Mouse (Mus musculus) small intestine, adult 2 months (tissue): ENCODE results near the gene Mdfi. TPM values are rescaled to one million over a fixed set of nuclear protein-coding genes. Genes with fewer than 3 reads are reported as not detected.
"Not testable (repeated sequence)": the region's sequence is repeated elsewhere in the genome, so short reads cannot be mapped to it uniquely, and the experiment has no call there.

ENCODE experiments used
- H3K27ac ChIP-seq: fragments of 200-500 bp; 2 replicates; pipeline ENCODE4 v1.5.1; 2012; ENCODE audit warnings: low read depth, low read length, control low read depth, inconsistent platforms; ENCODE audit not compliant: insufficient read depth
- H3K27me3 ChIP-seq: fragments of 200-500 bp; 2 replicates; pipeline ENCODE4 v1.6.1; 2012; ENCODE audit warnings: mild to moderate bottlenecking, moderate library complexity, low read length, inconsistent platforms; ENCODE audit not compliant: control insufficient read depth, insufficient read depth
- H3K36me3 ChIP-seq: fragments of 200-500 bp; 2 replicates; pipeline ENCODE4 v1.6.1; 2012; ENCODE audit warnings: mild to moderate bottlenecking, low read length, control low read depth, inconsistent platforms; ENCODE audit not compliant: control insufficient read depth, insufficient read depth
- H3K4me1 ChIP-seq: fragments of 200-500 bp; 2 replicates; pipeline ENCODE4 v1.6.1; 2012; ENCODE audit warnings: low read length, inconsistent platforms, mixed read lengths; ENCODE audit not compliant: control insufficient read depth, insufficient read depth, insufficient read length
- H3K4me3 ChIP-seq: fragments of 200-500 bp; 2 replicates; pipeline ENCODE4 v1.5.1; 2012; ENCODE audit warnings: low read depth, mild to moderate bottlenecking, control low read depth, inconsistent platforms, low read length, moderate library complexity
- CTCF ChIP-seq: fragments of 200-500 bp; IDR thresholded peaks from 2 replicates; pipeline ENCODE4 v1.5.1; 2012; ENCODE audit warnings: low read depth, mild to moderate bottlenecking, control low read depth, inconsistent platforms, low read length, moderate library complexity, mixed read lengths; ENCODE audit not compliant: insufficient replicate concordance, insufficient read length; ENCODE audit errors: extremely low read depth
- POLR2A ChIP-seq: fragments of 200-500 bp; IDR thresholded peaks from 2 replicates; pipeline ENCODE4 v1.6.1; 2012; ENCODE audit warnings: low read depth, mild to moderate bottlenecking, control low read depth, inconsistent platforms, low read length, moderate library complexity
- WGBS: fragments of 180-500 bp; shearing (Covaris S2); methylation state at CpG from one replicate; pipeline ENCODE4 v1.1.7; 2018; 5-methylcytosine and 5-hydroxymethylcytosine counted together
- polyA plus RNA-seq: library from polyadenylated mRNA; depleted of rRNA; stranded (reverse); fragments of >200 nt; gene quantifications from 2 replicates; pipeline ENCODE4 v1.2.3, GENCODE M21; 2012

The Mdfi gene
- polyA plus RNA-seq, 1 experiment = 7.3 TPM

GRCm38 (mm10) chr17:47855544-47855943 is 21.1 kb upstream of the Mdfi start:
- no peak overlapping the region for H3K27ac ChIP-seq
- 77% methylated on average over 4 of the region's 4 CpGs for WGBS
- H3K4me3 ChIP-seq = no peak overlapping the region
- H3K4me1 ChIP-seq = no peaks in the 10 kb centered on the region
- no peaks in the 10 kb centered on the region for H3K36me3 ChIP-seq
- no peaks in the 10 kb centered on the region for H3K27me3 ChIP-seq
- TF ChIP-seq CTCF = no peak
- no peak for TF ChIP-seq POLR2A

- WGBS = 90% methylated on average over 8 of the region's 8 CpGs
- Histone ChIP-seq H3K4me3 (no peak overlapping the region), H3K36me3 (no peaks in the 10 kb centered on the region), H3K27ac (no peak overlapping the region), H3K27me3 (no peaks in the 10 kb centered on the region), H3K4me1 (no peaks in the 10 kb centered on the region)
- TF ChIP-seq POLR2A = no peak
Observed at GRCm38 (mm10) chr17:47854908-47855307, 20.4 kb upstream of the Mdfi start.

GRCm38 (mm10) chr17:47853760-47854159 is 19.3 kb upstream of the Mdfi start:
- H3K27ac ChIP-seq = no peak overlapping the region
- no peaks in the 10 kb centered on the region for H3K36me3 ChIP-seq
- no peak overlapping the region for H3K4me3 ChIP-seq
- no peaks in the 10 kb centered on the region for H3K4me1 ChIP-seq
- 74% methylated on average over 4 of the region's 4 CpGs for WGBS
- H3K27me3 ChIP-seq = no peaks in the 10 kb centered on the region
- no peak for TF ChIP-seq CTCF
- no peak for TF ChIP-seq POLR2A

GRCm38 (mm10) chr17:47853336-47853735 is 18.8 kb upstream of the Mdfi start:
- Histone ChIP-seq H3K27ac (no peak overlapping the region), H3K4me3 (no peak overlapping the region), H3K36me3 (no peaks in the 10 kb centered on the region), H3K4me1 (no peaks in the 10 kb centered on the region), H3K27me3 (no peaks in the 10 kb centered on the region)
- TF ChIP-seq CTCF (no peak), POLR2A (no peak)
- 95% methylated on average over 3 of the region's 4 CpGs for WGBS

GRCm38 (mm10) chr17:47851798-47852360 is 17.4 kb upstream of the Mdfi start:
- not testable (repeated sequence) for H3K36me3 ChIP-seq, H3K27ac ChIP-seq, H3K4me1 ChIP-seq, H3K27me3 ChIP-seq
- WGBS = 5% methylated on average over 22 of the region's 22 CpGs
- H3K4me3 ChIP-seq = peak overlapping the region; percentile 28; the same call in 1 of the 2 replicates

GRCm38 (mm10) chr17:47850639-47851314 is 16.3 kb upstream of the Mdfi start:
- WGBS = 73% methylated on average over 7 of the region's 7 CpGs
- Histone ChIP-seq H3K4me1 (no peaks in the 10 kb centered on the region), H3K27me3 (no peaks in the 10 kb centered on the region), H3K27ac (no peak overlapping the region), H3K36me3 (no peaks in the 10 kb centered on the region), H3K4me3 (no peak overlapping the region)
- TF ChIP-seq POLR2A (no peak), CTCF (no peak)

GRCm38 (mm10) chr17:47850035-47850434 is 15.5 kb upstream of the Mdfi start:
- 73% methylated on average over 3 of the region's 3 CpGs for WGBS
- no peaks in the 10 kb centered on the region for H3K36me3 ChIP-seq

GRCm38 (mm10) chr17:47847985-47848384 is 13.5 kb upstream of the Mdfi start:
- Histone ChIP-seq H3K4me3 (no peak overlapping the region), H3K27ac (no peak overlapping the region), H3K27me3 (no peaks in the 10 kb centered on the region), H3K4me1 (no peaks in the 10 kb centered on the region), H3K36me3 (no peaks in the 10 kb centered on the region)
- WGBS = 86% methylated on average over 6 of the region's 6 CpGs
- no peak for TF ChIP-seq POLR2A
- TF ChIP-seq CTCF = peak; percentile 20; the same call in 1 of the 2 replicates

More at GRCm38 (mm10) chr17:47850035-47850434, 15.5 kb upstream of the Mdfi start:
- Histone ChIP-seq H3K4me3 (no peak overlapping the region), H3K27me3 (no peaks in the 10 kb centered on the region), H3K4me1 (no peaks in the 10 kb centered on the region), H3K27ac (no peak overlapping the region)
- no peak for TF ChIP-seq CTCF
- TF ChIP-seq POLR2A = no peak
